Mouse (Mus musculus) hindbrain, embryonic 13.5 days (tissue): ENCODE measurements around the gene Gba. TPM values are rescaled to one million over a fixed set of nuclear protein-coding genes. Genes with fewer than 3 reads are reported as not detected.

Experiments used
- ATAC-seq: fragments of 200-750 bp; cut with Nextera tagmentation; 2 replicates; pipeline ENCODE4 v1.8.0; 2017; ENCODE audit warnings: moderate TSS enrichment; ENCODE audit not compliant: low FRiP score
- H3K27ac ChIP-seq: fragments of 300-500 bp; sonication (generic); 2 replicates; pipeline ENCODE4 v1.5.1; 2015; ENCODE audit warnings: inconsistent platforms, mild to moderate bottlenecking, moderate library complexity
- H3K27me3 ChIP-seq: fragments of 300-500 bp; sonication (generic); 2 replicates; pipeline ENCODE4 v1.6.1; 2015; ENCODE audit warnings: mild to moderate bottlenecking, inconsistent platforms
- H3K36me3 ChIP-seq: fragments of 300-500 bp; sonication (generic); 2 replicates; pipeline ENCODE4 v1.6.1; 2015; ENCODE audit warnings: mild to moderate bottlenecking, inconsistent platforms
- H3K4me1 ChIP-seq: fragments of 300-500 bp; sonication (generic); replicated peaks from 2 replicates; pipeline ENCODE4 v1.6.1; 2015; ENCODE audit warnings: inconsistent platforms
- H3K4me2 ChIP-seq: fragments of 300-500 bp; sonication (generic); 2 replicates; pipeline ENCODE4 v1.6.1; 2015; ENCODE audit warnings: inconsistent platforms, mild to moderate bottlenecking, moderate library complexity
- H3K4me3 ChIP-seq: fragments of 300-500 bp; sonication (generic); 2 replicates; pipeline ENCODE4 v1.5.1; 2015; ENCODE audit warnings: mild to moderate bottlenecking, inconsistent platforms
- H3K9ac ChIP-seq: fragments of 300-500 bp; sonication (generic); 2 replicates; pipeline ENCODE4 v1.6.1; 2015; ENCODE audit warnings: mild to moderate bottlenecking, inconsistent platforms
- H3K9me3 ChIP-seq: fragments of 300-500 bp; sonication (generic); 2 replicates; pipeline ENCODE4 v1.6.1; 2016; ENCODE audit warnings: inconsistent platforms
- WGBS: fragments of 180-500 bp; shearing (Covaris S2); methylation state at CpG from one replicate; pipeline ENCODE4 v1.1.7; 2015; 5-methylcytosine and 5-hydroxymethylcytosine counted together
- microRNA counts: library from miRNA; unstranded; fragments of <30 nt; microRNA quantifications from one replicate; lab custom pipeline; 2016
- microRNA-seq: library from miRNA; unstranded; fragments of <30 nt; microRNA quantifications from one replicate; pipeline ENCODE4, GENCODE M21; 2016
- polyA plus RNA-seq: library from polyadenylated mRNA; unstranded; fragments of >200 nt; fragmentation: Nextera tagmentation; extraction: Ambion mirVana; gene quantifications from 2 replicates; pipeline ENCODE4 v1.2.1, GENCODE M21; 2015

Gene Gba
- polyA plus RNA-seq, 1 experiment from 2014 or later: 47.9 TPM

DNA sequence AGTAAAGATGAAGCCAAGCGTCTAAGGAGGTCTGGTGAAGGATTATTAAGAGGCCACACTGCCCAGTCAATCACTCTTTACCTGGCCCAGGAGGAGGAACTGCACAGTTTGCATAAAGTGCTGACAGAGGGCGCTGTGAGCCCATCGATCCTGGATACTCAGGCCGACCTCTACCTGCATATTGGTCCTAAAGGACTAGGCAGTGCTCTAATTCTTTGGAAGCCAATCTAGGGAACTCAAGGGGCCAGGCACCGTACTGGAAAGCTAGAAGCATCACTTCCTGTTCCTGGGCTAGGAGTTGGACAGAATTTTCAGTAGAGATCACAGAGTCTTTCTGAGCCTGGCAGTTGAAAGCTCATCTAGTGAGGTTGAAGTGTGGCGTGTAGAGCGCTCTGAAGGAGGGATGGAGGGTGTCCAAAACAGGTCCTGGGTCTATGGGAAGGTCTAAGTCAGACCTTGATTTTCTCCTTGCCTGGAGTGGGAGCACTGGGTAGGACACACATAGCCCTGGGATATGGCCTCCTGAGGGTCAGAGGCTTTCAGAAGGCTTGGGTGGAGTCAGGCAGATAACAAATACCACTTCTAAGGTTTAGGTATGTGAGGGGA, 47.8 kb downstream of the Gba start:
- Histone ChIP-seq H3K9ac (no peak overlapping the region), H3K27ac (no peak overlapping the region), H3K4me2 (no peak overlapping the region), H3K9me3 (no peaks in the 10 kb centered on the region), H3K27me3 (peaks cover 7% of the 10 kb centered on the region; the same call in 1 of the 2 replicates), H3K4me3 (no peak overlapping the region), H3K4me1 (peaks cover 38% of the 10 kb centered on the region), H3K36me3 (peaks cover 16% of the 10 kb centered on the region)
- ATAC-seq: no peak
- WGBS: 25% methylated on average over 7 of the region's 7 CpGs

DNA sequence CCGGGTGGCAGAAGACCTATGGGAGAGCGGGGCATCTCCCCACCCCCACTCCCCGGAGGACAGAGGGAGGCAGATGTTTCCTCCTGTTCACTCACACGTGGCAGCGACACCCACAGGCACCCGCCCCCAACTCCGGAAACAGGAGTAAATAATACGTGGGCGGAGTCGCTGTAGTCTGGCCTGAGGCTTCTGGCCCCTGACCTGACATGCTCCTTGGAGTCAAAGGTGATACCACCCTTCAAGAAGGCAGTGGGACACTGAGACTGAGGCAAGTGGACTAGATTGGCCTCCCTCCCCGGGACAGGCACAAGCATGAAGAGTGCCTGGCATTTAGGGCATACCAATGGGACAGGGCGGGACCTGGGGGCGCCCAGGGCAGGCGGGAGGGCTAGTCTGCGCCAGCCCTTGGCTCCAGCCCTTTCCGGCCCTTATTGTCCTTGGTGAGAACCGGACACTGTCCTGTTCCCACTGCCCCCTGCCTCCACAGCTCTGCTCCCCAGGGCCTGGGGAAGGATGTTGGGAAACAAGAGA, 48.7 kb downstream of the Gba start:
- WGBS: 14% methylated on average over 17 of the region's 17 CpGs
- Histone ChIP-seq H3K4me2 (peak overlapping the region; percentile 33), H3K27me3 (peaks cover 10% of the 10 kb centered on the region; the same call in 1 of the 2 replicates), H3K9me3 (no peaks in the 10 kb centered on the region), H3K27ac (no peak overlapping the region), H3K4me1 (peaks cover 32% of the 10 kb centered on the region), H3K4me3 (no peak overlapping the region), H3K36me3 (peaks cover 16% of the 10 kb centered on the region), H3K9ac (peak overlapping the region; percentile 5; the same call in 1 of the 2 replicates)
- peak; percentile 12; the same call in 1 of the 2 replicates for ATAC-seq

DNA sequence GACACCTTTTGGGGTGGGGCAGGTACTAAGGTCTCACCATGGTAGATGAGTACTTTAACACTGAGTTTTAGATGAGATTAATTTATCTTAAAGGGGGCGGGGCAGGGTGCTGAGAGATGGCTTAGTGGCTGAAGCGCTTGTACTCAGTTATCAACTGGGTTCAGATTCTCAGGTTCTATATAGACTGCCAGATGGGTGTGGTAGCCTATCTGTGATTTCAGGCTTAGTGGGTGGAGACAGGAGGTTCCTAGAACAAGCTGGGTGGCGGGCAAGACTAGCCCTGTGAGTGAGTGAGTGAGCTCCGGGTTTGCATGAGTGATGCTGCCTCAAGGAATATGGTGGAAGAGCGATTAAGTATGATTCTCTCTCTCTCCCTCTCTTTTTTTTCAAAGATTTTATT, 52.3 kb downstream of the Gba start:
- no peak for ATAC-seq
- H3K36me3 ChIP-seq: 0 out of 2 replicates have a peak, but pooled peaks cover under 1% of the 10 kb centered on the region
- no peaks in the 10 kb centered on the region for H3K9me3 ChIP-seq
- no peak overlapping the region for H3K4me2 ChIP-seq
- peaks cover 18% of the 10 kb centered on the region for H3K4me1 ChIP-seq
- no peak overlapping the region for H3K4me3 ChIP-seq
- H3K27me3 ChIP-seq: peaks cover 10% of the 10 kb centered on the region; the same call in 1 of the 2 replicates
- WGBS: 89% methylated on average over 5 of the region's 5 CpGs
- H3K9ac ChIP-seq: no peak overlapping the region
- H3K27ac ChIP-seq: no peak overlapping the region

DNA sequence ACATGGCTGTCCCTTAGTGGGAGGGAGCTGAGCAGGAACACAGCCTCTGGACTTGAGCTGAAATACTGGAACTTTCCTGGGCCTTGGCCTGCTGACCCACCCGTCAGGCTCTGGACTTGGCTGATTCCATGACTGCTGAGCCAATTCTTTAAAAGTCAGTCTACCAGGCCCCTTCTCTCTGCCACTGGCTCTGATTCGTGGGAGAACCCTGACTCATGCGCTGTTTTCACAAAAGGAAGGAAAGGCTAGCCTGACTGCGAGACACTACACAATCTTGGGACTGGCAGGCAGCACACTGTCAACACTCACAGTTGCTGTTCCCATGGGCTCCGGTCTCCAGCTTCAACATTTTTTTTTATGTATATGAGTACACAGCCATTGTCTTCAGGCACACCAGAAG, 53.4 kb downstream of the Gba start:
- 81% methylated on average over 5 of the region's 5 CpGs for WGBS
- Histone ChIP-seq H3K36me3 (no peaks in the 10 kb centered on the region), H3K9me3 (no peaks in the 10 kb centered on the region)

More for the DNA sequence above, 53.4 kb downstream of the Gba start:
- no peak for ATAC-seq
- Histone ChIP-seq H3K4me2 (no peak overlapping the region), H3K27me3 (peaks cover 10% of the 10 kb centered on the region; the same call in 1 of the 2 replicates), H3K4me1 (peaks cover 8% of the 10 kb centered on the region), H3K27ac (no peak overlapping the region), H3K4me3 (no peak overlapping the region), H3K9ac (no peak overlapping the region)

MicroRNAs encoded within 50 kb of the gene (microRNA counts, 519-probe panel; counts per million panel counts)
- 3,735 counts per million, percentile 53 among the panel's probes with 10 or more counts for microRNA mmu-miR-92b (lab: Ali Mortazavi, UCI)

Small RNA genes lying within 50 kb of the gene (microRNA-seq; reads per million reads assigned to microRNA genes)
- 4,817 reads per million, percentile 91 among the genes with 10 or more reads in this experiment for gene Mir92b

Other genes with a start within 250 kb of the Gba start
- 74.5 and 76.0 TPM in 2 replicates for gene Rusc1, start 109.6 kb upstream of the Gba start, polyA plus RNA-seq
- gene Gm43738, start 101.8 kb upstream of the Gba start, polyA plus RNA-seq: not detected in 2 replicates
- 312 and 322 TPM in 2 replicates for gene Fdps, start 101.0 kb upstream of the Gba start, polyA plus RNA-seq
- gene Pklr, start 66.8 kb upstream of the Gba start, polyA plus RNA-seq: 0.30 TPM in 1 of 2 replicates, not detected in the other
- 33.5 and 35.1 TPM in 2 replicates for gene Hcn3, start 42.7 kb upstream of the Gba start, polyA plus RNA-seq
- 23.5 and 24.5 TPM in 2 replicates for gene Clk2, start 38.1 kb upstream of the Gba start, polyA plus RNA-seq
- 127 and 130 TPM in 2 replicates for gene Scamp3, start 25.5 kb upstream of the Gba start, polyA plus RNA-seq
- 29.9 and 30.0 TPM in 2 replicates for gene Fam189b, start 19.8 kb upstream of the Gba start, polyA plus RNA-seq
- 53.5 and 60.7 TPM in 2 replicates for gene Thbs3, start 12.3 kb downstream of the Gba start, polyA plus RNA-seq
- gene Mtx1, start 24.2 kb downstream of the Gba start, polyA plus RNA-seq: 161 and 166 TPM in 2 replicates
- 1.3 and 2.8 TPM in 2 replicates for gene Muc1, start 26.1 kb downstream of the Gba start, polyA plus RNA-seq
- 205 and 209 TPM in 2 replicates for gene Krtcap2, start 43.0 kb downstream of the Gba start, polyA plus RNA-seq
- 64.3 and 68.1 TPM in 2 replicates for gene Trim46, start 43.4 kb downstream of the Gba start, polyA plus RNA-seq
- gene Dpm3, start 56.4 kb downstream of the Gba start, polyA plus RNA-seq: 74.4 and 76.2 TPM in 2 replicates
- gene Slc50a1, start 67.6 kb downstream of the Gba start, polyA plus RNA-seq: 34.6 and 38.0 TPM in 2 replicates
- 12.1 and 12.4 TPM in 2 replicates for gene Efna1, start 78.2 kb downstream of the Gba start, polyA plus RNA-seq
- gene Efna3, start 120.0 kb downstream of the Gba start, polyA plus RNA-seq: 46.8 and 49.7 TPM in 2 replicates
- 8.6 and 9.8 TPM in 2 replicates for gene Efna4, start 135.1 kb downstream of the Gba start, polyA plus RNA-seq
- gene Adam15, start 147.1 kb downstream of the Gba start, polyA plus RNA-seq: 41.5 and 47.0 TPM in 2 replicates
- 0.14 and 0.17 TPM in 2 replicates for gene Dcst2, start 159.0 kb downstream of the Gba start, polyA plus RNA-seq
- gene Dcst1, start 162.3 kb downstream of the Gba start, polyA plus RNA-seq: 1.1 and 1.3 TPM in 2 replicates
- 0.70 and 0.73 TPM in 2 replicates for gene Zbtb7b, start 191.8 kb downstream of the Gba start, polyA plus RNA-seq
- gene Lenep, start 199.9 kb downstream of the Gba start, polyA plus RNA-seq: 1.1 and 1.4 TPM in 2 replicates
- 38.5 and 39.3 TPM in 2 replicates for gene Flad1, start 208.9 kb downstream of the Gba start, polyA plus RNA-seq
- gene Cks1b, start 215.5 kb downstream of the Gba start, polyA plus RNA-seq: 116 and 121 TPM in 2 replicates
- 24.3 and 24.4 TPM in 2 replicates for gene Shc1, start 215.5 kb downstream of the Gba start, polyA plus RNA-seq
- 38.7 and 42.0 TPM in 2 replicates for gene Pygo2, start 227.3 kb downstream of the Gba start, polyA plus RNA-seq
- gene Pbxip1, start 233.8 kb downstream of the Gba start, polyA plus RNA-seq: 19.4 and 20.4 TPM in 2 replicates